Mouse (Mus musculus) midbrain, postnatal 0 days (tissue): Measurements from ENCODE around the gene Gspt1. TPM values are rescaled to one million over a fixed set of nuclear protein-coding genes. Genes with fewer than 3 reads are reported as not detected.

Source experiments
- ATAC-seq: fragments of 200-750 bp; cut with Nextera tagmentation; 2 replicates; pipeline ENCODE4 v1.8.0; 2017; ENCODE audit warnings: moderate number of reproducible peaks, mild to moderate bottlenecking, moderate TSS enrichment, moderate library complexity; ENCODE audit not compliant: low FRiP score
- DNase-seq: peaks from one replicate; pipeline ENCODE4 v3.0.0-alpha.2; 2015; ENCODE audit warnings: low spot score
- H3K27ac ChIP-seq: fragments of 300-500 bp; sonication (generic); 2 replicates; pipeline ENCODE4 v1.5.1; 2014; ENCODE audit warnings: low read depth, mild to moderate bottlenecking, low read length, mixed read lengths
- H3K27me3 ChIP-seq: fragments of 300-500 bp; sonication (generic); 2 replicates; pipeline ENCODE4 v1.6.1; 2014; ENCODE audit warnings: low read length, control low read depth, mixed read lengths; ENCODE audit not compliant: insufficient read depth
- H3K36me3 ChIP-seq: fragments of 300-500 bp; sonication (generic); 2 replicates; pipeline ENCODE4 v1.6.1; 2014; ENCODE audit warnings: low read length, control low read depth, mixed read lengths; ENCODE audit not compliant: insufficient read depth
- H3K4me1 ChIP-seq: fragments of 300-500 bp; sonication (generic); 2 replicates; pipeline ENCODE4 v1.6.1; 2014; ENCODE audit warnings: mild to moderate bottlenecking, control low read depth, antibody characterized with exemption, low read length, mixed read lengths; ENCODE audit not compliant: insufficient read depth
- H3K4me2 ChIP-seq: fragments of 300-500 bp; sonication (generic); 2 replicates; pipeline ENCODE4 v1.6.1; 2014; ENCODE audit warnings: low read depth, mild to moderate bottlenecking, low read length, mixed read lengths; ENCODE audit not compliant: poor library complexity, severe bottlenecking
- H3K4me3 ChIP-seq: fragments of 300-500 bp; sonication (generic); 2 replicates; pipeline ENCODE4 v1.5.1; 2014; ENCODE audit warnings: low read depth, mild to moderate bottlenecking, low read length, moderate library complexity
- H3K9ac ChIP-seq: fragments of 300-500 bp; sonication (generic); replicated peaks from 2 replicates; pipeline ENCODE4 v1.6.1; 2014; ENCODE audit warnings: mild to moderate bottlenecking, low read length, moderate library complexity, mixed read lengths; ENCODE audit not compliant: poor library complexity, severe bottlenecking
- H3K9me3 ChIP-seq: fragments of 300-500 bp; sonication (generic); 2 replicates; pipeline ENCODE4 v1.6.1; 2016; ENCODE audit warnings: low read length, control low read depth
- CTCF ChIP-seq: IDR thresholded peaks from 2 replicates; pipeline ENCODE4 v1.5.1; 2016; ENCODE audit warnings: antibody characterized with exemption, mild to moderate bottlenecking
- WGBS: fragments of 180-500 bp; shearing (Covaris S2); extraction: QIAGEN DNeasy Blood & Tissue Kit; methylation state at CpG from one replicate; pipeline ENCODE4 v1.1.7; 2014; 5-methylcytosine and 5-hydroxymethylcytosine counted together
- polyA plus RNA-seq: library from polyadenylated mRNA; unstranded; fragments of >200 nt; fragmentation: Nextera tagmentation; extraction: Ambion mirVana; gene quantifications from 2 replicates; pipeline ENCODE4 v1.2.1, GENCODE M21; 2015
- total RNA-seq: library from RNA; depleted of rRNA; stranded (reverse); fragments of >200 nt; gene quantifications from 2 replicates; pipeline ENCODE4 v1.2.3, GENCODE M21; 2014

The Gspt1 gene
- total and polyA plus RNA-seq, 2 experiments from 2014 or later = 39.0 to 60.9 TPM

DNA sequence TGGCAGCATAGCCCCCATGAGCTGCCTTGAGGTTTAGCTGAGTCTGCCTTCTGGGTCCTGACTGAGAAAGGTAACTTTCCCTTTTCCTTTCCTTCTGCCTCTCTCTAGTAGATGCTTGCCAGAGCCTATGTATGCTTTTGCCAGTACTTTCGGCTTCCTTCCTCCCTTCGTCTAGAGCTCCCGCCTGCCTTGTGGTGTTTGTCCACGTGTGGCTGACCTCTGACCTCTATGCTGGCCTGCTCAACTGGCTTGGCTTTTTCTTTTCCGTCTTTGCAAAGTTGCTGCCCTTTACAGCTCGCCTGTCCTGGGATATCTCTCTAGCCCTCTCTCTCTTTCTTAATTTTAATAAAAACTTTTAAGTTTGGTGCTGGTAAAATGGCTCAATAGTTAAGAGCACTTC, 15.7 kb upstream of the Gspt1 start:
- no peak overlapping the region for H3K9ac ChIP-seq
- H3K4me3 ChIP-seq = no peak overlapping the region
- H3K9me3 ChIP-seq = no peaks in the 10 kb centered on the region
- no peaks in the 10 kb centered on the region for H3K36me3 ChIP-seq
- no peak overlapping the region for H3K27ac ChIP-seq
- no peaks in the 10 kb centered on the region for H3K4me1 ChIP-seq
- TF ChIP-seq CTCF = no peak
- no peak overlapping the region for H3K4me2 ChIP-seq
- ATAC-seq (no peak), DNase-seq (no peak)
- H3K27me3 ChIP-seq = no peaks in the 10 kb centered on the region
- 33% methylated on average over 6 of the region's 6 CpGs for WGBS

DNA sequence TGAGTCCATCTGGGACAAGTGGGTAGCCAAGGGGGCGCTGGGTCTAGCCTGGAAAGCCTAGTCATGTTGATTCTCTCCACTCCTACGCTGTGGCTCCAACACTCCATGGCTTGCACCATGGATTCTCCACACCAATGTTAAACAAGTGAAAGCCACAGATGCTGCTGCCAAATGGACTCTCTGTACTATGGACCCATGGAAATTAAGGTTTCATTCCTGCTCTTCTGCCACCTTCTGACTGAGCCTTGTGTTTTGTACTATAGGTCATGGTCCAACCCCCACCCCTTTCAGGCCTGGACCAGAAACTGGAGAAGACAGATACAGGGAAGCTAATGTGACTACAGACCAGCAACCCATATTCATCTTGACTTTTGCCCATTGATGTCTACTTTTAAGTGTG, 12.4 kb upstream of the Gspt1 start:
- no peaks in the 10 kb centered on the region for H3K36me3 ChIP-seq
- 76% methylated on average over 2 of the region's 2 CpGs for WGBS
- TF ChIP-seq CTCF = no peak
- H3K4me2 ChIP-seq = no peak overlapping the region
- no peaks in the 10 kb centered on the region for H3K27me3 ChIP-seq
- no peaks in the 10 kb centered on the region for H3K4me1 ChIP-seq
- no peaks in the 10 kb centered on the region for H3K9me3 ChIP-seq
- DNase-seq (no peak), ATAC-seq (no peak)
- no peak overlapping the region for H3K27ac ChIP-seq
- H3K9ac ChIP-seq = no peak overlapping the region
- H3K4me3 ChIP-seq = no peak overlapping the region

DNA sequence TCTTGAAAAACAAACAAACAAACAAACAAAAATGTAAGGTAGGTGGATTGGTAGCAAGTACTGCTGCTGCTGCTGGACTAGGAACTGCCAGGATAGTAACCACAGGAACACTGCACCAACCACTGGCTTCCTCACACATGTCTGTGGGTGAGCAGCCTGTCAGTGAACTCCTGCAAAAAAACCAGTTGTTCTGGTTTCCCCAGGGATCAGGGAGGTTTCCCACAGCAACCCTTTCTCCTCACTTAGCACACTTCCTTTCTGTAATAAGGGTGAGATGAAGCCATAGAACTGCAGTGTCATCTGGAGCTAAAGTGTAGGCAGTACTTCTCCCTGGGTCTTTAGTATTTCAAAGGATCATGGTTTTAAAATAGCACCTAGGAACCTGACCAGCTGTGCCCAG, 9.1 kb upstream of the Gspt1 start:
- Histone ChIP-seq H3K36me3 (no peaks in the 10 kb centered on the region), H3K27me3 (no peaks in the 10 kb centered on the region), H3K9me3 (no peaks in the 10 kb centered on the region), H3K4me3 (no peak overlapping the region), H3K4me1 (no peaks in the 10 kb centered on the region), H3K27ac (no peak overlapping the region), H3K9ac (no peak overlapping the region), H3K4me2 (no peak overlapping the region)
- DNase-seq = no peak
- TF ChIP-seq CTCF = no peak
- ATAC-seq = no peak

DNA sequence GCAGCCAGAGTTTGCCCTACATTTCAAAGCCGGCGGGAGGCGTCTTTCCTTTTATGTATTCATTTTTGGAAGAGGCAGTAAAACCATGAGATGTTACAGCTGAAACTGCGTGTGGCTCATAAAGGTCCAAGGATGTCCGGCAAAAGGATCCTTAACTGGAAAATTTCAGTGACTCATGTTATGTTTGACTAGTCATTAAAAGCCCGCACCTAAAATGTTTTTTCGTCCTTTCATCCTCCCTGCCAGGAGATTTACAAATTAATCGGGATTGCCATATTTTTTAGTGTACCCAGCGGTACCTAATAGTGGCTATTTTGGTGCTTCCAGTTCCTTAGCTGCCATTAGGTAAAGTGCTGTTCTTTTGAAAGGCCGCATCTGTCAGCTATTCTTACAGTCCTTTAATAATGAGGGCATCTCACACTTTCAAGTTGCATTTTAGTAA, 619 bp upstream of the Gspt1 start:
- Histone ChIP-seq H3K4me3 (peak overlapping the region; percentile 94), H3K4me1 (no peaks in the 10 kb centered on the region), H3K36me3 (no peaks in the 10 kb centered on the region), H3K9ac (peak overlapping the region; percentile 74), H3K27ac (peak overlapping the region; percentile 94), H3K4me2 (peak overlapping the region; percentile 50), H3K9me3 (no peaks in the 10 kb centered on the region), H3K27me3 (no peaks in the 10 kb centered on the region)
- 21% methylated on average over 10 of the region's 10 CpGs for WGBS
- 0 out of 2 replicates have a peak, but pooled peaks have one; percentile 12 for TF ChIP-seq CTCF
- no peak for ATAC-seq
- no peak for DNase-seq

DNA sequence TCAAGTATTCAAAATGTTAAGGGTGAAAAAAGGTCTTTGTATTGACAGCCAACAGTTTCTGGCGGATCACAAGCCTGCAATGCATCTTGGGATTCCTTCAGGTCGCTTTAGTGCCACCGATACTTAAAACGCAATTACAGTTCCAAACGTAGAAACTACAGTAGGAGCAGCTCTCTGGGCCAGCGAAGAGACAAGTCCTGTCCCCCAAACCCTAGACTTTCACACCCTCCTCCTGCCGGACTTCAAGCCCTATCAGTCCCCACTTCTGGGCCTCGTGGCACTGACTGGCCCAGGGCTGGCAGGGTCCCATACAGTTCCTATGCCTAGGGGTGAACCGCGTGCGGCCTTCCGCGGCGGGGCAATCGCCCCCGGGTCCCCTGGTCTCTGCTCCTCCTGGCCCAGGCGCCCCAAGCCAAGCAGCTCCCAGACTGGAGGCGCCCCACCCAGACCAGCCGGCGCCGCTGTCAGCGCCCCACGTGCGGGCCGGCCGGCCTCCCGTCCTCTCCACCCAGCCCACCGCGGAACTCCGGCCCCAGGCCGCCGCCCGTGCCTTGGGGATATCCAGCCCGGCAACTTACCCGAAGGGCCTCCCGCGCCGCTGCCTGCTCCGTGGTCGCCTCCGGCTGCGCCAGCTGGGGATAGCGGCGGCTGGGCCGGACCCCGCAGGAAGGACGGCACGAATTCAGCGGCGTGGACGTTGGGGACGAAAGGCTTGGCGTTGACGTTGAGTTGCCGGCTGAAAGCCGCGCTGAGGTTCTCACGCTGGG, 877 bp downstream of the Gspt1 start:
- no peaks in the 10 kb centered on the region for H3K9me3 ChIP-seq
- peak; percentile 56 for DNase-seq
- WGBS = under 1% methylated on average over 55 of the region's 58 CpGs

DNA sequence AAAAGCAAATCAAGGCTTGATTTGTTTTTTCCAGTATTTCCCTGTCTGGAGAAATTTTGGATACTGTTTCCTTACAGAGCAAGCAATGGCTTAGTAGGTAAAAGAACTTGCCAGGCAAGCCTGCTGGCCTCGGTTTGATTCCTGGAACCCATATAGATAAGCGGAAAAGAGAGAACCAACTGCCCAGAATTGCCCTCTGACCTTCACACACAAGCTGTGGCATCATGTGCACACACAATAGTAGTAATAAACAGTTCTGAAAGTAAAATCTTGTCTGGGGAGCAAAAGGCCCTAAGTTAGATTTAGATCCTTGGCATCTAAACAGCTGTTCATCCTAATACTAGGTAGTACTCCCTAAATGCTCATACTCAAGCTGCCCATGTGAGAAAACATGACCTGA, 6.3 kb downstream of the Gspt1 start:
- no peak overlapping the region for H3K27ac ChIP-seq
- H3K9me3 ChIP-seq = no peaks in the 10 kb centered on the region
- H3K36me3 ChIP-seq = no peaks in the 10 kb centered on the region
- DNase-seq (no peak), ATAC-seq (no peak)
- H3K4me2 ChIP-seq = no peak overlapping the region
- 88% methylated on average over 2 of the region's 2 CpGs for WGBS
- H3K9ac ChIP-seq = no peak overlapping the region
- no peaks in the 10 kb centered on the region for H3K4me1 ChIP-seq
- no peak overlapping the region for H3K4me3 ChIP-seq
- H3K27me3 ChIP-seq = no peaks in the 10 kb centered on the region
- TF ChIP-seq CTCF = no peak

More for the DNA sequence above, 877 bp downstream of the Gspt1 start:
- no peaks in the 10 kb centered on the region for H3K36me3 ChIP-seq
- peak overlapping the region; percentile 96 for H3K4me2 ChIP-seq
- H3K4me3 ChIP-seq = peak overlapping the region; percentile 94
- peak; percentile 22 for ATAC-seq
- TF ChIP-seq CTCF = no peak
- no peaks in the 10 kb centered on the region for H3K4me1 ChIP-seq
- no peaks in the 10 kb centered on the region for H3K27me3 ChIP-seq
- peak overlapping the region; percentile 82 for H3K9ac ChIP-seq
- H3K27ac ChIP-seq = peak overlapping the region; percentile 94
